Mouse (Mus musculus) heart, adult 2 months (tissue): ENCODE data around the gene Hmg20a. TPM values are rescaled to one million over a fixed set of nuclear protein-coding genes. Genes with fewer than 3 reads are reported as not detected.

Source experiments
- DNase-seq, 2 experiments: peaks; one replicate each; pipeline ENCODE4 v3.0.0; 2021
- H3K27ac ChIP-seq: fragments of 200-600 bp; 2 replicates; pipeline ENCODE4 v1.8.1; 2022
- H3K27me3 ChIP-seq: fragments of 200-500 bp; 2 replicates; pipeline ENCODE4 v1.6.1; 2012; ENCODE audit warnings: mild to moderate bottlenecking, low read length, inconsistent platforms, mixed read lengths; ENCODE audit not compliant: control insufficient read depth, insufficient read depth
- H3K36me3 ChIP-seq: fragments of 200-500 bp; 2 replicates; pipeline ENCODE4 v1.6.1; 2012; ENCODE audit warnings: low read length, inconsistent platforms; ENCODE audit not compliant: control insufficient read depth, insufficient read depth
- H3K4me1 ChIP-seq: fragments of 200-500 bp; 2 replicates; pipeline ENCODE4 v1.6.1; 2011; ENCODE audit warnings: low read length; ENCODE audit not compliant: control insufficient read depth, insufficient read depth
- H3K4me3 ChIP-seq: fragments of 200-600 bp; 2 replicates; pipeline ENCODE4 v1.8.1; 2022
- H3K79me2 ChIP-seq: fragments of 200-500 bp; replicated peaks from 2 replicates; pipeline ENCODE4 v1.6.1; 2012; ENCODE audit warnings: mild to moderate bottlenecking, inconsistent platforms, low read length, moderate library complexity, mixed read lengths; ENCODE audit not compliant: control insufficient read depth, insufficient read depth
- H3K9ac ChIP-seq: fragments of 200-500 bp; 2 replicates; pipeline ENCODE4 v1.6.1; 2012; ENCODE audit warnings: low read depth, mild to moderate bottlenecking, control low read depth, inconsistent platforms, low read length, mixed read lengths
- CTCF ChIP-seq: fragments of 200-600 bp; IDR thresholded peaks from 2 replicates; pipeline ENCODE4 v1.8.1; 2022; ENCODE audit warnings: antibody characterized with exemption, mild to moderate bottlenecking, moderate library complexity
- EP300 ChIP-seq: fragments of 200-500 bp; IDR thresholded peaks from 2 replicates; pipeline ENCODE4 v1.6.1; 2011; ENCODE audit warnings: low read depth, low read length, control low read depth; ENCODE audit not compliant: insufficient read depth
- POLR2A ChIP-seq: fragments of 200-500 bp; IDR thresholded peaks from 2 replicates; pipeline ENCODE4 v1.6.1; 2011; ENCODE audit warnings: mild to moderate bottlenecking, low read depth, low read length, control low read depth; ENCODE audit not compliant: insufficient read depth
- WGBS: fragments of 180-500 bp; shearing (Covaris S2); methylation state at CpG from one replicate; pipeline ENCODE4 v1.1.7; 2018; 5-methylcytosine and 5-hydroxymethylcytosine counted together
- intact Hi-C: fragments of 180-260 bp; cut with DNase I; formaldehyde crosslinking; loops from one replicate; pipeline ENCODE4 v1.15.1; 2025
- polyA plus RNA-seq: library from polyadenylated mRNA; depleted of rRNA; stranded (reverse); fragments of >200 nt; gene quantifications from 2 replicates; pipeline ENCODE4 v1.2.3, GENCODE M21; 2012
- total RNA-seq, 2 experiments: library from RNA; stranded (reverse); gene quantifications; 2 replicates each; pipeline ENCODE4 v1.2.3; 2021

Gene Hmg20a
- total and polyA plus RNA-seq, 3 experiments: 18.0 to 19.4 (median 18.6) TPM

GRCm38 (mm10) chr9:56453038-56453815, 34.8 kb downstream of the Hmg20a start:
- intact Hi-C loops: no loop called here
- Histone ChIP-seq H3K9ac (no peak overlapping the region), H3K27me3 (no peaks in the 10 kb centered on the region), H3K27ac (no peak overlapping the region), H3K79me2 (peaks cover 5% of the 10 kb centered on the region), H3K4me3 (no peak overlapping the region), H3K4me1 (peaks cover 5% of the 10 kb centered on the region), H3K36me3 (peaks cover 3% of the 10 kb centered on the region)
- no peak for DNase-seq
- WGBS: 82% methylated on average over 2 of the region's 2 CpGs
- TF ChIP-seq EP300 (no peak), POLR2A (no peak), CTCF (no peak)

- no peak for DNase-seq
- H3K79me2 ChIP-seq: peaks cover 5% of the 10 kb centered on the region
- H3K9ac ChIP-seq: no peak overlapping the region
- TF ChIP-seq POLR2A (no peak), CTCF (no peak), EP300 (no peak)
- H3K36me3 ChIP-seq: peaks cover 3% of the 10 kb centered on the region
- H3K4me3 ChIP-seq: no peak overlapping the region
- H3K4me1 ChIP-seq: peaks cover 6% of the 10 kb centered on the region
- no peaks in the 10 kb centered on the region for H3K27me3 ChIP-seq
- H3K27ac ChIP-seq: peak overlapping the region; percentile 8
- intact Hi-C loops: no loop called here
- 80% methylated on average over 3 of the region's 3 CpGs for WGBS
Observed at GRCm38 (mm10) chr9:56456426-56456825, 38.0 kb downstream of the Hmg20a start.

GRCm38 (mm10) chr9:56460987-56461386, 42.6 kb downstream of the Hmg20a start:
- 63% methylated on average over 5 of the region's 5 CpGs for WGBS
- no peak for DNase-seq
- no peaks in the 10 kb centered on the region for H3K27me3 ChIP-seq
- intact Hi-C loops: no loop called here
- H3K4me1 ChIP-seq: peaks cover 25% of the 10 kb centered on the region
- no peak overlapping the region for H3K27ac ChIP-seq
- H3K79me2 ChIP-seq: peaks cover 2% of the 10 kb centered on the region
- TF ChIP-seq CTCF (no peak), POLR2A (no peak), EP300 (no peak)
- no peak overlapping the region for H3K4me3 ChIP-seq
- H3K9ac ChIP-seq: no peak overlapping the region
- H3K36me3 ChIP-seq: peaks cover 22% of the 10 kb centered on the region

GRCm38 (mm10) chr9:56462606-56463005, 44.2 kb downstream of the Hmg20a start:
- H3K9ac ChIP-seq: no peak overlapping the region
- intact Hi-C loops: no loop called here
- peaks cover 20% of the 10 kb centered on the region for H3K36me3 ChIP-seq
- H3K4me1 ChIP-seq: peaks cover 23% of the 10 kb centered on the region
- 48% methylated on average over 1 of the region's 1 CpGs for WGBS
- DNase-seq: peak in 1 of 2 experiments; percentile 30
- TF ChIP-seq EP300 (no peak), POLR2A (no peak), CTCF (no peak)
- no peaks in the 10 kb centered on the region for H3K27me3 ChIP-seq
- no peak overlapping the region; the same call in none of the 2 replicates for H3K27ac ChIP-seq
- no peaks in the 10 kb centered on the region for H3K79me2 ChIP-seq
- no peak overlapping the region for H3K4me3 ChIP-seq

- Histone ChIP-seq H3K4me3 (no peak overlapping the region), H3K36me3 (peaks cover 20% of the 10 kb centered on the region), H3K27ac (peak overlapping the region; percentile 70), H3K9ac (no peak overlapping the region), H3K79me2 (no peaks in the 10 kb centered on the region), H3K4me1 (peaks cover 23% of the 10 kb centered on the region), H3K27me3 (no peaks in the 10 kb centered on the region)
- intact Hi-C loops: no loop called here
- 68% methylated on average over 2 of the region's 2 CpGs for WGBS
- DNase-seq: no peak
- no peak for TF ChIP-seq POLR2A
- no peak for TF ChIP-seq CTCF
- no peak for TF ChIP-seq EP300
Observed at GRCm38 (mm10) chr9:56463046-56463445, 44.6 kb downstream of the Hmg20a start.
